Mouse (Mus musculus) myocyte (in vitro differentiated cells): ENCODE data around the gene Scn4b.

Experiments used
- CEBPB ChIP-seq: IDR thresholded peaks from 2 replicates; pipeline ENCODE4 v1.6.1; 2011; ENCODE audit warnings: mild to moderate bottlenecking, moderate library complexity; ENCODE audit not compliant: poor library complexity, insufficient read depth, severe bottlenecking
- E2F4 ChIP-seq: IDR thresholded peaks from one replicate; pipeline ENCODE4 v1.6.1; 2011; ENCODE audit warnings: mild to moderate bottlenecking, control low read depth, moderate library complexity; ENCODE audit not compliant: insufficient read depth
- MYOD1 ChIP-seq, 3 experiments: IDR thresholded peaks; one replicate each; pipeline ENCODE4 v1.6.1; 2011; ENCODE audit warnings: control low read depth in 2 of 3, low read depth in 2 of 3, mild to moderate bottlenecking in 2 of 3, moderate library complexity in 1 of 3; ENCODE audit not compliant: insufficient read length in 2 of 3, control insufficient read depth in 1 of 3
- POLR2A ChIP-seq: IDR thresholded peaks from one replicate; pipeline ENCODE4 v1.6.1; 2011; ENCODE audit warnings: low read depth, mild to moderate bottlenecking, control low read depth, moderate library complexity; ENCODE audit not compliant: insufficient read length
- USF1 ChIP-seq: IDR thresholded peaks from one replicate; pipeline ENCODE4 v1.6.1; 2011; ENCODE audit warnings: low read depth, mild to moderate bottlenecking, control low read depth, moderate library complexity

DNA sequence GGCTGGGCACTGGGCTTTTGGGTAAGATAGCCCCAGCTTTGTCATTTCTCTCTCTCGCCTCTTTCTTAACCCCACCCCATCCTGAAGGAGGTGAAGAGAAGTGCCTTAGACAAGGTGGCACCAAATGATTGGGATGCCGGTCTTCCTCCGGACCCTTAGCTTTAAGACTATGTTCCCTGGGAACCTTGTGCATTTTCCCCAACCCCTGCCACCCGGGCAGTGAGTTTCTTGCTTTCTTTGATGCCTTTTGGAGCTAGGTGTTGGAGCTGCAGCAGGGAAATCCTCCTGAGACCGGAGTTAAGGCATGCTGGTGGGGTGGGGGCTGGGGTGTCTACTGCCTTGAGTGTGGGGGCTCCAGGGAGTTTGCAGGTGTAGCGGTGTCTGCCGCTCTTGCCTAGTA is 887 bp downstream of the Scn4b start:
- TF ChIP-seq USF1 (no peak), POLR2A (no peak), MYOD1 (IDR thresholded peaks at IDR 0.05; ENCODE audit: control insufficient read depth in 1 of 3, insufficient read length in 2 of 3, low read depth in 2 of 3) (no peak), CEBPB (no peak), E2F4 (no peak)
